Mouse (Mus musculus) spleen, adult 2 months (tissue): ENCODE results near the gene Mansc4. TPM values are rescaled to one million over a fixed set of nuclear protein-coding genes. Genes with fewer than 3 reads are reported as not detected.

Source experiments
- DNase-seq, 2 experiments: peaks; one replicate each; pipeline versions ENCODE4 v3.0.0 to v3.0.0-alpha.2; 2012 to 2021; ENCODE audit warnings: low spot score in 2 of 2, low read depth in 1 of 2
- H3K27ac ChIP-seq: fragments of 200-500 bp; 2 replicates; pipeline ENCODE4 v1.5.1; 2012; ENCODE audit warnings: low read length, inconsistent platforms; ENCODE audit not compliant: insufficient read depth
- H3K27me3 ChIP-seq: fragments of 200-500 bp; 2 replicates; pipeline ENCODE4 v1.6.1; 2012; ENCODE audit warnings: mild to moderate bottlenecking, moderate library complexity, low read length, inconsistent platforms; ENCODE audit not compliant: control insufficient read depth, insufficient read depth
- H3K36me3 ChIP-seq: fragments of 200-500 bp; 2 replicates; pipeline ENCODE4 v1.6.1; 2012; ENCODE audit warnings: mild to moderate bottlenecking, low read length, inconsistent platforms; ENCODE audit not compliant: control insufficient read depth, insufficient read depth
- H3K4me1 ChIP-seq: fragments of 200-500 bp; 2 replicates; pipeline ENCODE4 v1.6.1; 2011; ENCODE audit warnings: inconsistent platforms; ENCODE audit not compliant: control insufficient read depth, insufficient read depth, insufficient read length
- H3K4me3 ChIP-seq: fragments of 200-500 bp; 2 replicates; pipeline ENCODE4 v1.5.1; 2011; ENCODE audit warnings: mild to moderate bottlenecking, inconsistent platforms; ENCODE audit not compliant: insufficient read depth, insufficient read length; ENCODE audit errors: extremely low read depth
- CTCF ChIP-seq: fragments of 200-500 bp; IDR thresholded peaks from 2 replicates; pipeline ENCODE4 v1.5.1; 2011; ENCODE audit warnings: mild to moderate bottlenecking, inconsistent platforms; ENCODE audit not compliant: insufficient read depth, insufficient read length, insufficient replicate concordance; ENCODE audit errors: extremely low read depth
- POLR2A ChIP-seq: fragments of 200-500 bp; IDR thresholded peaks from 2 replicates; pipeline ENCODE4 v1.6.1; 2011; ENCODE audit warnings: low read depth, low read length, inconsistent platforms
- WGBS: fragments of 180-500 bp; shearing (Covaris S2); methylation state at CpG from one replicate; pipeline ENCODE4 v1.1.7; 2018; 5-methylcytosine and 5-hydroxymethylcytosine counted together
- polyA plus RNA-seq: library from polyadenylated mRNA; depleted of rRNA; stranded (reverse); fragments of >200 nt; gene quantifications from 2 replicates; pipeline ENCODE4 v1.2.3, GENCODE M21; 2012

Mansc4 gene
- polyA plus RNA-seq, 1 experiment: 0.42 TPM

GRCm38 (mm10) chr6:147085398-147086040 is 1.3 kb downstream of the Mansc4 start:
- no peaks in the 10 kb centered on the region for H3K36me3 ChIP-seq
- DNase-seq: no peak
- TF ChIP-seq CTCF (no peak), POLR2A (no peak)
- H3K4me1 ChIP-seq: peaks cover 1% of the 10 kb centered on the region; the same call in 1 of the 2 replicates
- no peak overlapping the region for H3K27ac ChIP-seq
- 85% methylated on average over 7 of the region's 7 CpGs for WGBS
- no peak overlapping the region for H3K4me3 ChIP-seq
- H3K27me3 ChIP-seq: no peaks in the 10 kb centered on the region

GRCm38 (mm10) chr6:147079919-147080318 is 6.9 kb downstream of the Mansc4 start:
- H3K4me3 ChIP-seq: no peak overlapping the region
- H3K4me1 ChIP-seq: no peaks in the 10 kb centered on the region
- no peak for DNase-seq
- no peak for TF ChIP-seq POLR2A
- no peak for TF ChIP-seq CTCF
- H3K27ac ChIP-seq: no peak overlapping the region
- WGBS: 91% methylated on average over 10 of the region's 10 CpGs
- no peaks in the 10 kb centered on the region for H3K27me3 ChIP-seq
- no peaks in the 10 kb centered on the region for H3K36me3 ChIP-seq

DNA sequence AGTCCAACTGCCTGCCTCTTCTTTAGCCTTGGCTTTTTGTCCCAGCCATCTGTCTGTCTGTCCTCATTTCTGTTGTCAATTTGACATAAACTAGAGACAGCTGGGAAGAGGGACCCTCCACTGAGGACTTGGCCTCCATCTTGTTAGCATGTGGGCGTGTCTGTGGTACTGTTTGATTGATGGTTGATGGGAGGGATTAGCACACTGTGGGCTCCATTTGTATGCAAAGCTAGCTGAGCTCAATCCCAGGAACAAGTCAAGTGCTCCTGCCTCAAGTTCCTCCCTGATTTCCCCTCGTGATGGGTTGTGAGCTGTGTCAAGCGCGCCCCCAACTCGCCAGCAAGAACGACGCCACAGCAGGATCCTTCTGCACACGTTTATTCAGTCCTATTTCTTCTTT is 10.0 kb downstream of the Mansc4 start:
- Histone ChIP-seq H3K27me3 (no peaks in the 10 kb centered on the region), H3K36me3 (peaks cover 6% of the 10 kb centered on the region; the same call in 1 of the 2 replicates), H3K27ac (no peak overlapping the region), H3K4me3 (no peak overlapping the region), H3K4me1 (peaks cover 2% of the 10 kb centered on the region; the same call in 1 of the 2 replicates)
- DNase-seq: no peak
- 94% methylated on average over 8 of the region's 8 CpGs for WGBS
- TF ChIP-seq CTCF (no peak), POLR2A (no peak)

DNA sequence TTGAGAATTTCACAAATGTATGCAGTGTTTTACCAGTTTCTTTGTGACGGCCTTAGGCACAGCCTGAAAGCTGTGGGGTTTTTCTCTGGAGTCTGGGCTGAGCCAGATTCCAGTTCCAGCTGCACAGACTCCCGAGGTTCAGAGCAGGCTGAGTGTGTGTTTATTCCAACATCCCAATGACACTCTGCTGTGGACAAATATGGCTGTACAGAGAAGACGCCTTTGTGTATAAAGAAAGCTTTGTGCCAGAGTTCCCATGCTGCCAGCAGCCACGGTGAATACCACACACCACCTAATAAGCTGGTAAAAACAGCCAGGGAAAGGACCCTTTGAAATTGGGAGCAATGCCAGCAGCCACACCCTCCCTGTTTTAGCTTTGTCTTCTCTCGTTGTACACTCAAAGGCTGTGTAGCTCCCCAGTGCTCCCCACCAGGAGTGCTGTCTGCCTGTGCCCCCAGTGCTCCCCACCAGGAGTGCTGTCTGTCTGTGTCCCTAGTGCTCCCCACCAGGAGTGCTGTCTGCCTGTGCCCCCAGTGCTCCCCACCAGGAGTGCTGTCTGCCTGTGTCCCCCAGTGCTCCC is 10.9 kb downstream of the Mansc4 start:
- Histone ChIP-seq H3K27me3 (no peaks in the 10 kb centered on the region), H3K4me1 (peaks cover 2% of the 10 kb centered on the region; the same call in 1 of the 2 replicates), H3K4me3 (no peak overlapping the region), H3K36me3 (peaks cover 8% of the 10 kb centered on the region), H3K27ac (no peak overlapping the region)
- 84% methylated on average over 5 of the region's 5 CpGs for WGBS
- no peak for DNase-seq
- TF ChIP-seq CTCF (no peak), POLR2A (no peak)

- no peak for DNase-seq
Observed at GRCm38 (mm10) chr6:147064944-147065261, 21.9 kb downstream of the Mansc4 start.

DNA sequence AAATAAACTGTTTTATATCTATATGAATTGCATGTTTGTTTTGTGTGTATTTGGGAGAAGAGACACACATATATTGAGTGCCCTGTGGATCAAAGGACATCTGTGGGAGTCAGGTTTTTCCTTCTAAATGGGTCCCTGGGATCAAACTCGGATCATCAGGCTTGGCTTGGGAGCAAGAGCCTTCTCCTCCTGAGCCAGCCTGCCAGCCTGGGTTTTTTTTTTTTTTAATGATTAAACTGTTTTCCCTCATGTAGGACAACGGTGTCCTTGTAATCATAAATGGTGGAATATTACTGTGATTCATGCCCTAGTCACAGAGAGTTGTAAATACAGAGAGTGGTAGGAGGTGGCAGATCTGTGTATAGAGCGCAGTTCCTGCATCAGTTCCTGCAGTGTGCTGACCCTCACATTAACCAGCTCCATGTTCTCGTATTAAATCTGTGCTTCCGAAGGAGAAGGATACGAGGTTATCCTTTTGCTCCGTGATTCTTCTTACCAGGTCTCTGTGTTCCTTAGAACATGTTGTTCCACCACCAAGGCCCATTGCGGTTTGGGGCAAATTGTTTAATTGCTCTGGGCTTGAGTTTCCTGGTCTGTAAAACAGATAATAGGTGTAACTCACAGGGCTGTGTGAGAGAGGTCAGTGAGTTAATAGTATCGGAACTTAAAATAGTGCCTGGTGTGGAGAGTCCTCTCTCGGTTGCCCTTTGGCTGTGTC is 22.4 kb downstream of the Mansc4 start:
- Histone ChIP-seq H3K4me3 (no peak overlapping the region), H3K27ac (no peak overlapping the region), H3K4me1 (no peaks in the 10 kb centered on the region), H3K36me3 (peaks cover 20% of the 10 kb centered on the region), H3K27me3 (no peaks in the 10 kb centered on the region)
- WGBS: 93% methylated on average over 10 of the region's 10 CpGs
- TF ChIP-seq POLR2A: no peak
- no peak for TF ChIP-seq CTCF
- DNase-seq: no peak

More at GRCm38 (mm10) chr6:147064944-147065261, 21.9 kb downstream of the Mansc4 start:
- TF ChIP-seq POLR2A: no peak
- no peak for TF ChIP-seq CTCF
- WGBS: 91% methylated on average over 6 of the region's 6 CpGs
- Histone ChIP-seq H3K36me3 (peaks cover 19% of the 10 kb centered on the region), H3K4me1 (no peaks in the 10 kb centered on the region), H3K4me3 (no peak overlapping the region), H3K27me3 (no peaks in the 10 kb centered on the region), H3K27ac (no peak overlapping the region)
